Mouse (Mus musculus) spleen, postnatal 14 days (tissue): ENCODE measurements around the gene Tmem121.

Experiments used
- DNase-seq, 2 experiments: peaks; one replicate each; pipeline ENCODE4 v3.0.0; 2021 to 2022; ENCODE audit warnings: low spot score in 2 of 2

The Tmem121 gene

GRCm38 (mm10) chr12:113185442-113186291 lies at the start of gene Tmem121:
Tmem121 (plus strand) TSS chr12:113185930.
- no peak for DNase-seq

GRCm38 (mm10) chr12:113136492-113137020 lies 49.2 kb upstream of the Tmem121 start:
- no peak for DNase-seq

GRCm38 (mm10) chr12:113137260-113138213 lies 48.2 kb upstream of the Tmem121 start:
- no peak for DNase-seq

GRCm38 (mm10) chr12:113138291-113138690 lies 47.4 kb upstream of the Tmem121 start:
- DNase-seq: no peak

- no peak for DNase-seq
These were observed 46.5 kb upstream of the Tmem121 start for GRCm38 (mm10) chr12:113138901-113139864.

- DNase-seq: peak; percentile 64 to 76
These were observed 45.7 kb upstream of the Tmem121 start, which contains the start of gene Crip2 for GRCm38 (mm10) chr12:113139908-113140615. Crip2 (plus strand) TSS chr12:113140236.

GRCm38 (mm10) chr12:113140616-113141411 lies 44.9 kb upstream of the Tmem121 start:
- no peak for DNase-seq

GRCm38 (mm10) chr12:113141531-113141973 lies 44.2 kb upstream of the Tmem121 start:
- DNase-seq: no peak

- DNase-seq: no peak
These were observed 43.4 kb upstream of the Tmem121 start for GRCm38 (mm10) chr12:113142021-113142975.

- DNase-seq: no peak
These were observed 42.6 kb upstream of the Tmem121 start for GRCm38 (mm10) chr12:113143164-113143563.

GRCm38 (mm10) chr12:113144001-113144756 lies 41.6 kb upstream of the Tmem121 start:
- peak in 1 of 2 experiments; percentile 52 for DNase-seq

GRCm38 (mm10) chr12:113144886-113145285 lies 40.8 kb upstream of the Tmem121 start:
- DNase-seq: no peak

GRCm38 (mm10) chr12:113145591-113145990 lies 40.1 kb upstream of the Tmem121 start:
- no peak for DNase-seq

GRCm38 (mm10) chr12:113146112-113147057 lies 39.3 kb upstream of the Tmem121 start, which contains the start of gene Crip1:
Crip1 (plus strand) TSS chr12:113146316.
- peak; percentile 83 to 90 for DNase-seq

- no peak for DNase-seq
These were observed 38.2 kb upstream of the Tmem121 start for GRCm38 (mm10) chr12:113147481-113147880.
